Mouse (Mus musculus) forelimb bud, embryonic 11.5 days (tissue): Measurements from ENCODE around the gene Erg.

Experiments
- DNase-seq: peaks from one replicate; pipeline ENCODE4 v3.0.0-alpha.2; 2012; ENCODE audit warnings: low read depth, low spot score

Gene Erg

DNA sequence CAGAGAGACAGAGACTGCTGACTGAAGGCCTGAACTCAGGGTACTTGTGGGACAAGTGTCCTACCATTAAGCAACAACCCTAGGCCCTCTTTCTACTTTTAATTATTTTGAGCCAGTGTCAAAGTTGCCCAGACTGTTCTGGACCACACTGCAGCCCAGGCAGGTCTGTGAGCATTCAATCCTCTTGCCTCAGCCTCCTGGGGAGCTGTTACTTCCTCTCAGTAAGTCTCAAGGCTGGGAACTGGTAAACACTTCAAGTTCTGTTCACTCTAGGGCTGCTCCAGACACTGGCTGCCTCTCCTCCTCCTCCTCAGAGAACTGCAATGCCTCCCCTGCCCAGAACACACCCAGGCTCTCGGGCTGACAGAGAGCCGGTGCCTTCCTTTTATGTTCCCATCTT lies 140.0 kb downstream of the Erg start:
- DNase-seq: no peak

DNA sequence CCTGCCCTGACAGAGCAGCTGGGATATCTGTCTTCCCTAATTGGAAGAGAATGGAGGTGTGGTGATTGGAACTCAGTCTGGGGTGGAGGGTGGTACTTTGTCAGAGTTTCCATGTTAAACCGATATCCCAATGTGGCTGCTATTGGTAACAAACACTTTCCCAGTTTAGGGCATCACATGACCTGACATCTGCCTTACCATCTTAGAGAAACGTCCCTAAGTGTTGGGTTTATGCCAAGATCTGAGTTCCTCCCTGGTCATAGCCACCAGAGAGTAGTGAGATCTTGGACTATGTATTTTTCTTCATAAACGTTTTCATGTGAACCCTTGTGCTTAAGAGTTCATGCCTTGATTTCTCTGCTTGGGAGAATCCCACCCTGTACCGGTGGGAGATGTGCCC lies 144.4 kb downstream of the Erg start:
- DNase-seq: no peak

DNA sequence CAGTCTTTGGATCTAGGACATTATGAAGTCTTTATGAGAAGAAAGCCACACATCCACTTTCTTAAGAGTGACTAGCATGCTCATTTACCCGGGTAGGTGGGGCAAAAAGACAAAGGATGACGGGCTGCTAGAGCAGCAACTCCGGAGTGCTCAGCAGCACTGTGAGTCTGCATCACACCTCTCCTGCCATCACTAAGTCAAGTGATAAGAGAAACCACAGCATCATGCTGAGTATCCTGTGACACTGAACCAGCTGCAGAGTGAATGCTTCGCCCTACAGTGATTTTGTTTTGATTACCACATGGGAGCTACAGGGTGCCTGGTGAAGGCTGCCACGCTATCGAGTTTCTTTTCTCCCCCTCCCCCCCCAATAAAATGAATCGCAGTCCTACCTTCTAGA lies 145.2 kb downstream of the Erg start:
- no peak for DNase-seq

- DNase-seq: no peak
Observed at GRCm38 (mm10) chr16:95440334-95440733, 146.1 kb downstream of the Erg start.

GRCm38 (mm10) chr16:95439794-95440193 lies 146.6 kb downstream of the Erg start:
- no peak for DNase-seq

GRCm38 (mm10) chr16:95438848-95439540 lies 147.4 kb downstream of the Erg start:
- no peak for DNase-seq

- no peak for DNase-seq
Observed at GRCm38 (mm10) chr16:95436611-95437010, 149.8 kb downstream of the Erg start.

DNA sequence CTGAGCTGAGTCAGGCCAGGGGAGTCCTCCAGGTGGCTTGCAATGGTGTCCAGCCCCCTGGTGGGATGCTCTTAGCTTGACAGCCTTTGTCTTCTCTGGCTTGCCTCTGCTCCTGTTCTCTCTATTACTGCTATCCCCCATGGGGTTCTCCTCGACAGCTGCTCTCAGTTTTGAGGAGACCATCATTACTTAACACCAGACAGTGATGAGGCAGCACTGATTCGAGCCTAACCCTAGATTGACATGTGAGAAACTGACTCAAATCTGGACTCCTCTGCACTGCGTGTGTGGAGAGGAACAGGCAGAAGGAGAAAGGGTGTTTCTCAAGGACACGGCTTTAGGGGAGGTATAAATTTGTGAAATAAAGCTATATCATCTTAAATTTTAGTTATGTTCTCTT lies 150.3 kb downstream of the Erg start:
- no peak for DNase-seq

GRCm38 (mm10) chr16:95434434-95434833 lies 152.0 kb downstream of the Erg start:
- DNase-seq: no peak

- DNase-seq: no peak
Observed at GRCm38 (mm10) chr16:95432540-95432971, 153.8 kb downstream of the Erg start.

GRCm38 (mm10) chr16:95429851-95430250 lies 156.5 kb downstream of the Erg start:
- DNase-seq: no peak

DNA sequence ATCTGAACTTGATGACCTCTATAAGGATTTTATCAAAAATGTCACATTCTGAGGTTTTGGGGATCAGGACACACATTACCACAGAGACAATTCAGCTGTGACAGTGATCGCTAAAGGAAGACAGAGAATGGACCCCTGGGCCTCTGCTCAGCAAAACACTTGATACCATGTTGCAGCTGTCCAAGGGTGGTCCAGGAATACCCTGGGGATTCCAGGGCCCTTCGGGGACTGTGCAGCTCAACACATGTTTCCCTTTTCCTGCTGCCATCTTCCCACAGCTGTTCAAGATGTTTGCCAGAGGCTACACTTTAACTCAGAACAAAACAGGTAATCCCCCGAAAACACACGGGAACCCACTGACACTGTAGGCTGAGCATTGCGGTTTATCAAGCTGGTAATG lies 158.2 kb downstream of the Erg start:
- no peak for DNase-seq

DNA sequence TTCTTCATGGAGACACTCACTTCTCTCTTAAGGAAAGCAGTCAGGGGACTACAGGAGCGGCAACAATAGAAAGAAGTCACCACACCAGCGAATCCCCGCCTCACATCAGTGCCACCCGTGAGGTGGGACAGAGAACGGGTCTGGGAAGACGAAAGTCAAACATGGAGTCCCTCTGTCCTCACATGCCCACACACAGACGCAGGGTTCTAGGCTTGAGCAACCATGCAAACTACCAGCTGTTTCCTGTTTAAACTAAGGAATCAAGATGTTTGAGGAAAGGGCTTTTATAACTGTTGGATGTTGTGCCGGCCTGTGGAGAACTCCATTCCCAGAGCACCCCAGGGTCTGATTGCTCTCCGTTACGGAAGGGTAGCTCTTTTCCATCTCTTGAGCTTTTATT lies 158.9 kb downstream of the Erg start:
- no peak for DNase-seq

DNA sequence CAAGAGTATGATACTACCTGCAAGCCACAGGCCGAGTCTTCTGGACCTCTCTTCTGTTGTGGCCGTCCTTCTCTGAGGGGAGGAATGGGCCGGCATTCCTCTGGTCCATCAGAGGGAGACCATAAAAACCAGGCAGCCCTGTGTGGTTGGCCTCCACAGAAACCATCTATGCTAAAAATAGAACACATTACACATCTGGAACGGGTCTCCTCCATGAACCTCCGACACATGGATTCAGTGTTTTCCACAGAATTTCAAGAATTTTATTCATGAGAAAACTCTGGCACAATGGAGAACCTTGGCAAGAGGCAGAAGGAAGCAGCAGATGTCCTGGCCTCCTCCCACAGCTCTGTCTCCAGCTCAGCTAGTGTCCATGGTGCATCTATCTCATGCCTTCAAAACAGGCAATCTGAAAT lies 163.7 kb downstream of the Erg start:
- DNase-seq: no peak

GRCm38 (mm10) chr16:95421235-95421886 lies 165.0 kb downstream of the Erg start:
- no peak for DNase-seq

DNA sequence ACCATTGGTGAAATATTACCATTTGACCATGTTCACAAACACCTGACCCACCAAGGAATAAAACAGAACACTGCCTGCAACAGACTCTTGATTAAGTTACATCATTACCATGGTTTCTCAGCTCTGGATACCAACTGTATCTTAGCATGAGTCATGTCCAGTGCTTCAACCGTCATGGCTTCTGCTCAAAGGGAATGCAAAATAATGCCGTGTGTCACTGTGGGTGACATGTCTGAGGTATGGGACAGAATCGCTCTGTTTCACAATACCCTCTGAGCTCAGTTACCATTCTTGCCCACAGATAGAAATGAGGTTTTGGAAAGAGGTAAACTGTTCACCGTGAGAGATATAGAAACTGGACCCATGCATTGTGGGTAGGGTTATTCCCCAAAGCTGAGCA lies 170.5 kb downstream of the Erg start:
- DNase-seq: no peak

DNA sequence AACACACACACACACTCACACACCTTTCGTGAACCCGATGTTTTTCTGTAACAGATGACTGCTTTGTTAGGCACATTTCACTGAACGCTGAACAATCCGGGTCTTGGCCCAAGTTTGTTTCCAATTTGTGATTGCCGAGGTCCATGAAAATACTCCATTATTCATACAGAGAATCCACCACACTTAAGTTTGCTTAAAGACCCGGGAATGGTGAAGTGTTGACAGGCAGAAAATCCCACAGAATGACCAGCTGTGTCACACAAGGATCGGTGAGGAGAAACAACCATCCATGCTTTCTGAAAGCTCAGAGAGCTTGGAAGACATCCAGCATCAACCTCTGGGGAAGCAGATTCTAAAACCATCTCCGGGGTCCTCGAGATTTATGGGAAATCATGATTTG lies 171.0 kb downstream of the Erg start:
- DNase-seq: no peak

DNA sequence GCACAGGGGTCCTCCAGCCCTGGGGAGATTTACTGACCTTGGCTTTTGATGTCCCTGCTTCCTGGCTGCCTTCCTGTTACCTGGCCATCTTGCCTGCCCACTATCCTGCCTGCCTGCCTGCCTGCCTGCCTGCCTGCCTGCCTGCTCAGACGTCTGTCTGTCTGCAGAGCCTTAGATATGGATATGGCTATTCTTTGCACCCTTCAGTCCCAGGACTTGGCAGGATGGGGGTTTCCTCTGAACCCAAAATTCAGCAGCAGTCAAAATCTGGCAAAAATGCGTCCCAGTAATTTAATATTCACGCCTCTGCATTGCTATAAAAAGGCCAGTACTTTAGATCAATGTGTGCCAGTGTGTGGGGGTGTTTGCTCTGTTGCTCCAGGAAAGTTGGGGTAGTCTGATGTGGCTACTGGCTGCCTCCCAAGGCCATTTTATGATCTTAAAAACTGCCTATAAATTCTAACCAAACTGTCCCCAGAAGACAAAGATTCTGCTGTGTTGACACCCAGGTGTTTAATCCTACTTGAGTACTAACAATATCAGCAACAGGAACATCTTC lies 172.9 kb downstream of the Erg start:
- no peak for DNase-seq

DNA sequence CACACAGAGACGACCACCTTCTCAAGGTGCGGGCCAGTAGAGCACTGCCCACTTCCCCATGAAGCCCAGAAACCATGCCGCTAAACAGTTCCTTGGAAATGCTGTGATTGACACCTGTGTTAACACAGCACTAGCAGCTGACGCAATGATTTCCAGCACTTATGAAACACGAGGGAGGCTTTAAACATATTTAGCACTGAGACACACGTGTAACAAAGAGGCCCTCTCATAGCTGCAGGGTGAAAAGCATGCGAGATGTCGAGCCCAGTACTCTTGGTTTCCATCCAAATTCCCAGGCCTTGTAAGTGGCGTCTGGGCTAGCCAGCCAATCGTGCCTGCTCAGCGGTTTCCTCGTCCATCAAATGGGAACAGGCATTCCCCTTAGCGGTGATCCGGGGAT lies 178.3 kb downstream of the Erg start:
- DNase-seq: no peak

- DNase-seq: no peak
Observed at GRCm38 (mm10) chr16:95405496-95405895, 180.9 kb downstream of the Erg start.

- no peak for DNase-seq
Observed at GRCm38 (mm10) chr16:95403453-95403852, 182.9 kb downstream of the Erg start.

GRCm38 (mm10) chr16:95401869-95402268 lies 184.5 kb downstream of the Erg start:
- no peak for DNase-seq

GRCm38 (mm10) chr16:95398761-95399343 lies 187.5 kb downstream of the Erg start:
- DNase-seq: no peak
